Mouse (Mus musculus): ENCODE results near the gene Galp.
"Not testable (repeated sequence)": the region's sequence is repeated elsewhere in the genome, so short reads cannot be mapped to it uniquely, and the experiment has no call there.

DNA sequence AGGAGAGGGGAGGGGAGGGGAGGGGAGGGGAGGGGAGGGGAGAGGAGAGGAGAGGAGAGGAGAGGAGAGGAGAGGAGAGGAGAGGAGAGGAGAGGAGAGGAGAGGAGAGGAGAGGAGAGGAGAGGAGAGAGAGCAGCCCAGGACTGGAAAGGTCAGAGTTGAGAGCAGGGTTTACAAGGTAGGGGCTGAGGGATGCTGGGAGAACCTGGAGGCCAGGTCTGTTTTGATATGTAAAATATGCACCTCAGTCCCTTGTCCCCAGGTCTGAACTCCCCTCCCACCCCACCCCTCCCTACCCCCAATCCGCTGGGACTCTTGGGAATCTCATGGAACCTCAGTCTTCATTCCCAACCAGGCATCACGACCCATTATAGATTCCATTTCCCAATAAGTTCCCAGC lies 63.1 kb downstream of the Galp start:
- not testable (repeated sequence) for TF ChIP-seq CTCF (IDR thresholded peaks at IDR 0.05; ENCODE audit: borderline replicate concordance, insufficient read depth, low read length); POLR2A (IDR thresholded peaks at IDR 0.05; ENCODE audit: low read depth, low read length)
